Mouse (Mus musculus): ENCODE measurements around the gene Alpk3.
"Not testable (repeated sequence)": the region's sequence is repeated elsewhere in the genome, so short reads cannot be mapped to it uniquely, and the experiment has no call there.

Alpk3 gene

DNA sequence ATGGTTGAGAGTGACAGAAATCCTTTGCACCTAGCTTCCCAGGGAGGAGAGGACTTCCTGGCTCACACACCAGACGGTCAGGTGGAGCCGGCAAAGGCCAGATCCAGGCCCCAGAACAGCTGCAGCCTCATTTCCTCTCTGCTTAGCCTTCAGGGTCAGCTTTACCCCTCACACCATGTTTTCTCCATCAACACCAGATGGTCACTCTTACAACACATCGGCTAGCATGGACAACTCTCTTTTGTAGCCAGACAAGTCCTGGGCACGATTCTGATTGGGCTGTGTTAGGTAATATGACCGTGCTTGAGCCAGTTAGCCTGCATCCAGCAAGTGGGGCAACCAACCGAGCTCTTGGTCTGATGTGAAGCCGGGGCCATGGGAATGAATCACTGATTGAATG is 74.5 kb downstream of the Alpk3 start:
- DNase-seq (ENCODE audit: low spot score in 2 of 2) = no peak

DNA sequence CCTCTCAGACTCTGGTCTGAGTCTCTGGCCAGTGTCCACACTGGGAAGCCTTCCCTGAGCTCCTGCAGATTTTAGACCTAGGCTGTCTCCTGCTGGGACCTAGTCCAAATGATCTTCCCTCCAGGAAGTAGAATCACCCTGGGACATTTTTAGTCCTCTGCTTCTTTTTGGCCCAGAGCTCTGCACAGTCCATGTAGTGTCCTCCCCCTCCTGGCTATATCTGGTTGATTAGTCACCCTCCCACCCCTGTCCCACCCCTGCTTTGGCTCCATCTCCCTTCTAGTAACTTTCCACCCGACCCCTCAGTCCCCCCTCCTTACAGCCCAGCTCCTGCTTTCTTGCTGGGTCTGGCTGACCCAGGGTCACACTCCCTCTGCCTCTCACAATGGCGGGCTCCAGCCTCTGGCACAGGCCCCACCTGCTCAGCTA is 75.5 kb downstream of the Alpk3 start:
- DNase-seq (ENCODE audit: low spot score in 2 of 2) = no peak

DNA sequence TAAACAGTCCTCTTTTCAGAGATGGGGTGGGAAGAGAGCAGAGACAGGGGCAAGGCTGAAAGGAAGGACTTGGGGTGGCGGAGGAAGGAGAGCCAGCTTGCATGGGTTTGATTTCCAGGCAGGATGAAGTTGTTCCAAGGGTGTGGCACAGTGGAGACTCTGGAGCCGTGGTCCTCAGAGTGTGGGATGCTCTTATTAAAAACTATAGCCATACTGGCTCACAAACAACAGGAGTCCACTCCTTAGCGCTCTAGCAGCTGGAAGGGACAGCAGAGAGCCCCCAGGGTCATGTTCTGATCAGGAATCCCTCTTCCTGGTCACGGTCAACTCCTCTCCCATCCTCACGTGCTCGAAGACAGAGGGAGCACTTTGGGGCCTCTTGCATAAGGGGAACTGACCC is 76.0 kb downstream of the Alpk3 start:
- DNase-seq (ENCODE audit: low spot score in 2 of 2) = no peak

- DNase-seq (ENCODE audit: low spot score in 2 of 2) = no peak
Measured at GRCm38 (mm10) chr7:81133941-81134340, 76.5 kb downstream of the Alpk3 start.

DNA sequence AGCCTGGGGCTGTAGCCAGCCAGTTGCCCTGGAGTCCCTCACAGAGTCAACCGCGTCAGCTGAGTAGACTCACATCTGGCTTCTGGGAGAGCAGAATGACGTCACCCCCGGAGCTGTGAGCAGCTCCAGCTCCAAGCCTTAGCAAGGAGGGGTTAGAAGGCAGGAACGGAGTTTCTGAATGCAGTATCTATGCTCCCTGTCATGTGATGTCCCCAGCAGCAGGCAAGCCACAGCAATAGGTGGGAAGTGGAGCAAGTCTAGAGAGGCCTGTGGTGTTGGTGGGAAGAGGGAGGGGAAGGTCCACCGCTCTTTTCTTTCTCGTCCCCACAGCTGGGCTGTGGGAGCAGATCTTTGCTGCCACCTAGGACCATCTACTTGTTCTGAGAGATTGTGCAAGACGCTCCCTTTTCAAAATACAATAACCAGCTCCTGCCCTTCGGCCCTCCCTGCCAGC is 77.2 kb downstream of the Alpk3 start:
- peak; percentile 59 to 70 for DNase-seq (ENCODE audit: low spot score in 2 of 2)

GRCm38 (mm10) chr7:81137292-81137691 is 79.9 kb downstream of the Alpk3 start:
- no peak for DNase-seq (ENCODE audit: low spot score in 2 of 2)

GRCm38 (mm10) chr7:81139100-81139499 is 81.7 kb downstream of the Alpk3 start:
- no peak for DNase-seq (ENCODE audit: low spot score in 2 of 2)

- no peak for DNase-seq (ENCODE audit: low spot score in 2 of 2)
Measured at GRCm38 (mm10) chr7:81139671-81140404, 82.4 kb downstream of the Alpk3 start.

DNA sequence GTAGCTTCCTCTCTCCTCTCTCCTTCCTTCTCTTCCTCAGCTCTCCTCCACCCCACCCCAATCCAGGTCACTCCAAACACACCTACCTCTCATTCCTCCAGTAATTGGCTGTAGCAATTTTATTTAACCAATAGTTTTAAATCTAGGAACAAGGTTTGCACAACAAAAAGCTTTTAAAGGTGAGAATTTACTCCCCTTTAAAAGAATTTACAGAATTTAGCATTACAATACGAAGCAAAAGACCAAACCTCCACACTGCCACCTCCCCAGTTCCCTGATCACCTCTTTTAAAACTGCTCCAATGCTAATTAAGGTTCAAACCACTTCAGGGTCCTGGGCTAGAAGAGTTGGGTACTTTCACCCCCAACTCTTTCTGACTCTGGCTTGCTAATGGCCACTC is 84.1 kb downstream of the Alpk3 start:
- no peak for DNase-seq (ENCODE audit: low spot score in 2 of 2)

DNA sequence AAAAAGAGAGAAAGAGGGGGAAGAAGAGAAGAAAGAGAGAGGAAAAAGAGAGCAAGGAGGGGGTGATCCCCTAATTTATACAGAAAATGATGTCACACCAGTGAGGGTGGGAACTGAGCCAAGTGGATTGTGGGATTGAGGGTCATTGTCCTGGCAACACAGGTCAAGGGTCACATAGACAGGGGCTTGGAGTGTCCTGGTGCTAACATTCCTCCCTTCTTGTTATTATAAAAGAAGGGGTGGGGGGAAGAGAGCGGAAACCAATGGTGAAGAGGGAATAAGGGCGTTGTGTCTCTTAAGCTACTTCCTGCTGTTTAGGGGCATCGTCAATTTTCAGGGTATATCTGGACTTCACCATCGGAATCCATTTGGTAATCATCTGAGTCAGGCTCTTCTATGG is 85.7 kb downstream of the Alpk3 start:
- DNase-seq (ENCODE audit: low spot score in 2 of 2) = not testable (repeated sequence)

DNA sequence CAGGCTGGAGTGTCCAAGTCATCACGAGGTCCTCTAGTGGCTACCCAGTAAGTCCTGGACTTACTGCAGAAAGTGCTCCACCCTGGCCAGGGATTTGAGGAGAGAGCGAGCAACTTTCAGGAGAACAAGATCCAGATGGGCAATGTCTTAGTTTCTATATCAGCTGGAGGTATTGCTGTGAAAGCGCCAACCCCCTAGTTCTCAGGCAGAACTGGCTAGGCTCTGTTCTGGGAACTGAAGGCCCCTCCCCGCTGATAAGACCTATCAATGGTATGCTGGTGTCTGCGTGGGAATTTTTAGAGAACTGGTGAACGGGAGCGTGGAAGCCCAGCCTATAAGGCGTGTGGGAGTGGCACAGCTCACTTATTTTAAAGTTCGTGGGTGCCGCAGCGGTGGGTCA is 92.4 kb downstream of the Alpk3 start:
- DNase-seq (ENCODE audit: low spot score in 2 of 2) = no peak

DNA sequence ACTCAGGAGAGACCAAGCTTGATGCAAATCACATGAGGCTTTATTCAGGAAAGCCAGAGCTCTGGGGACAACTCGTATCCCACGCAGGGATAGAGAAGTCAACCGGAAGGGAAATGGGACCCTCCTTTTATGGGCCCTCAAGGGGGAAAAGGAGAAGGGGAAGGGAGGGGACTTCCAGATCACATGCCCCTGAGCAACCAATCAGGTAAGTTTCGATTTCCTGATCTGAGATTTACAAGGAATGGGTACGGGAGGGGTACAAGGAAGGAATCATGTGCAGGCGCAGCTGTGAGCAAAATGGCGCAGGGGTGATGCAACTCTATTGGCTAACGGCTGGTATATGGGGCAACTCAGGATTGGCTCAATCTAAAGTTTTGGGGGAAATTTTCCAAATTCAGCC is 93.8 kb downstream of the Alpk3 start:
- DNase-seq (ENCODE audit: low spot score in 2 of 2) = no peak

GRCm38 (mm10) chr7:81152306-81152705 is 94.9 kb downstream of the Alpk3 start:
- DNase-seq (ENCODE audit: low spot score in 2 of 2) = no peak

- DNase-seq (ENCODE audit: low spot score in 2 of 2) = no peak
Measured at GRCm38 (mm10) chr7:81152826-81153225, 95.4 kb downstream of the Alpk3 start.

GRCm38 (mm10) chr7:81153327-81153726 is 95.9 kb downstream of the Alpk3 start:
- DNase-seq (ENCODE audit: low spot score in 2 of 2) = no peak

DNA sequence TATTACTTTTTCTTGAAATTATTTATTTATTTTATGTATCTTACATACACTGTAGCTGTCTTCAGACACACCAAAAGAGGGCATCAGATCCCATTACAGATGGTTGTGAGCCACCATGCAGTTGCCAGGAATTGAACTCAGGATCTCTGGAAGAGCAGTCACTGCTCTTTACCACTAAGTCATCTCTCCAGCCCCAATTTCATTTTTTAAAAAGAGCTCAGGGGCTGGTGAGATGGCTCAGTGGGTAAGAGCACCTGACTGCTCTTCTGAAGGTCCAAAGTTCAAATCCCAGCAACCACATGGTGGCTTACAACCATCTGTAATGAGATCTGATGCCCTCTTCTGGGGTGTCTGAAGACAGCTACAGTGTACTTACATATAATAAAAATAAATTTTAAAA is 96.8 kb downstream of the Alpk3 start:
- DNase-seq (ENCODE audit: low spot score in 2 of 2) = not testable (repeated sequence)

DNA sequence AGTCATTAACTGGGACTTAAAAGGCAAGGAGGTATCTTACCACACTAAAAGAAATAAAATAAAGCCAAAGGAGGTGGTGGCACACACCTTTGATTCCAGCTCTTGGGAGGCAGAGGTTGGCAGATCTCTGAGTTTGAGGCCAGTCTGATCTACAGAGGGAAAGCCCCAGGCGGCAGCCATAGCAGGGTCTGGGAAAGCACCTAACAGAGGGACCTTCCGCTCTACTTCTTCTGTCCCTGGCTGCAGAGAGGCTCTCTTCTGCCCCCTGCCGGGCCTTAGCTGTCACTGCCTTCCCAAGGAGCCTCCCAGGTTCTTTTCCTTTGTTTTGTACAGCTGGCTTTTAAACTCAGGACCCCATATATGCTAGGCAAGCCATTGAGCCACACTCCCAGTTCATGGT is 97.6 kb downstream of the Alpk3 start:
- DNase-seq (ENCODE audit: low spot score in 2 of 2) = peak; percentile 40

Data from frontal cortex, postnatal 36 days (tissue).